Mouse (Mus musculus) myocyte (in vitro differentiated cells): ENCODE results near the gene Stk33. TPM values are rescaled to one million over a fixed set of nuclear protein-coding genes. Genes with fewer than 3 reads are reported as not detected.
"Not testable (repeated sequence)": the region's sequence is repeated elsewhere in the genome, so short reads cannot be mapped to it uniquely, and the experiment has no call there.

Source experiments
- H3K27me3 ChIP-seq: one replicate; pipeline ENCODE4 v1.6.1; 2011; ENCODE audit not compliant: control insufficient read depth, insufficient read depth, insufficient read length
- H3K36me3 ChIP-seq: one replicate; pipeline ENCODE4 v1.6.1; 2011; ENCODE audit not compliant: control insufficient read depth, insufficient read depth
- H3K4me2 ChIP-seq: one replicate; pipeline ENCODE4 v1.6.1; 2011; ENCODE audit warnings: low read depth, control low read depth
- H3K4me3 ChIP-seq: one replicate; pipeline ENCODE4 v1.5.1; 2011; ENCODE audit warnings: mild to moderate bottlenecking, control low read depth, moderate library complexity
- H3K79me2 ChIP-seq: one replicate; pipeline ENCODE4 v1.6.1; 2011; ENCODE audit not compliant: control insufficient read depth, insufficient read depth
- H3ac ChIP-seq: one replicate; pipeline ENCODE4 v1.6.1; 2011; ENCODE audit not compliant: control insufficient read depth, insufficient read length
- CEBPB ChIP-seq: IDR thresholded peaks from 2 replicates; pipeline ENCODE4 v1.6.1; 2011; ENCODE audit warnings: mild to moderate bottlenecking, moderate library complexity; ENCODE audit not compliant: poor library complexity, insufficient read depth, severe bottlenecking
- MAX ChIP-seq: IDR thresholded peaks from one replicate; pipeline ENCODE4 v1.6.1; 2011; ENCODE audit warnings: low read depth, mild to moderate bottlenecking, control low read depth
- MYOD1 ChIP-seq, 3 experiments: IDR thresholded peaks; one replicate each; pipeline ENCODE4 v1.6.1; 2011; ENCODE audit warnings: control low read depth in 2 of 3, low read depth in 2 of 3, mild to moderate bottlenecking in 2 of 3, moderate library complexity in 1 of 3; ENCODE audit not compliant: insufficient read length in 2 of 3, control insufficient read depth in 1 of 3
- MYOG ChIP-seq, 3 experiments: IDR thresholded peaks; one replicate each; pipeline ENCODE4 v1.6.1; 2011; ENCODE audit warnings: control low read depth in 2 of 3, low read depth in 2 of 3, mild to moderate bottlenecking in 2 of 3; ENCODE audit not compliant: insufficient read length in 2 of 3, control insufficient read depth in 1 of 3, insufficient read depth in 1 of 3
- POLR2A ChIP-seq: IDR thresholded peaks from one replicate; pipeline ENCODE4 v1.6.1; 2011; ENCODE audit warnings: low read depth, mild to moderate bottlenecking, control low read depth, moderate library complexity; ENCODE audit not compliant: insufficient read length
- POLR2AphosphoS2 ChIP-seq: IDR thresholded peaks from one replicate; pipeline ENCODE4 v1.6.1; 2011; ENCODE audit warnings: low read depth, control low read depth; ENCODE audit not compliant: insufficient read length
- REST ChIP-seq: IDR thresholded peaks from one replicate; pipeline ENCODE4 v1.6.1; 2011; ENCODE audit warnings: mild to moderate bottlenecking, control low read depth, moderate library complexity; ENCODE audit not compliant: insufficient read depth, insufficient read length
- SRF ChIP-seq: IDR thresholded peaks from one replicate; pipeline ENCODE4 v1.6.1; 2011; ENCODE audit warnings: low read depth; ENCODE audit not compliant: control insufficient read depth, insufficient read length
- TCF12 ChIP-seq: IDR thresholded peaks from one replicate; pipeline ENCODE4 v1.6.1; 2011; ENCODE audit warnings: mild to moderate bottlenecking, control low read depth; ENCODE audit not compliant: poor library complexity, insufficient read depth, severe bottlenecking
- TCF3 ChIP-seq: IDR thresholded peaks from one replicate; pipeline ENCODE4 v1.6.1; 2011; ENCODE audit warnings: low read depth, control low read depth; ENCODE audit not compliant: insufficient read length
- USF1 ChIP-seq: IDR thresholded peaks from one replicate; pipeline ENCODE4 v1.6.1; 2011; ENCODE audit warnings: low read depth, mild to moderate bottlenecking, control low read depth, moderate library complexity
- polyA plus RNA-seq: library from polyadenylated mRNA; unstranded; fragments of >200 nt; fragmentation: generic; extraction: Trizol; gene quantifications from one replicate; pipeline ENCODE4 v1.2.1, GENCODE M21; 2012; ENCODE audit warnings: missing spikeins

The Stk33 gene
- polyA plus RNA-seq, 1 experiment, result 0.04 TPM

GRCm38 (mm10) chr7:109424422-109425159, 14.3 kb downstream of the Stk33 start:
- H3K4me3 ChIP-seq, result no peak overlapping the region
- H3K4me2 ChIP-seq, result no peak overlapping the region
- H3K36me3 ChIP-seq, result no peaks in the 10 kb centered on the region
- TF ChIP-seq USF1, result no peak
- no peak for TF ChIP-seq POLR2AphosphoS2
- TF ChIP-seq MYOD1 (IDR thresholded peaks at IDR 0.05; ENCODE audit: control insufficient read depth in 1 of 3, insufficient read length in 2 of 3, low read depth in 2 of 3), result no peak
- no peak for TF ChIP-seq POLR2A
- TF ChIP-seq REST, result no peak
- no peak for TF ChIP-seq TCF3
- no peak for TF ChIP-seq CEBPB
- no peak for TF ChIP-seq MYOG (IDR thresholded peaks at IDR 0.05; ENCODE audit: control insufficient read depth in 1 of 3, insufficient read depth in 1 of 3, insufficient read length in 2 of 3, low read depth in 2 of 3)
- no peak for TF ChIP-seq TCF12
- TF ChIP-seq MAX, result no peak
- no peak overlapping the region for H3ac ChIP-seq
- H3K79me2 ChIP-seq, result no peaks in the 10 kb centered on the region
- H3K27me3 ChIP-seq, result peaks cover 5% of the 10 kb centered on the region

DNA sequence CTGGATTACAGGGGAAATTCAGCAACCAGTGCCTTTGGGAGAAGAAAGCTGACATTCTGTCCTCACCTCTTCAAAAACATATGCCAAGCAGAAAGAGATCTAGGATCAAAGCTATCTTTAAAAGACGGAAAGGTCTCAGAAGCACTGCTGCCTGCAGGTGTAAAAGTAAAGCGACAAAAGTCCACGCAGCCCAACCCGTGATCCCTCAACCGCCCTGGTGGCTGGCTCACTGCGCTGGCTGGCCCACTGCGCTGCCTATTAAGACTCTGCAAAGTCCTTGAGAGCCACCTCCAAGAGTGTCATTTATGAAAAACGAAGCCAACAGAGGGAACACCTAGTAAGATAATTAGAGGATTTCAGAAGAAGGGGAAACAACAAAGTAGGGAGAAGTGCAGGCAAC, 16.1 kb downstream of the Stk33 start:
- no peak for TF ChIP-seq MYOD1 (IDR thresholded peaks at IDR 0.05; ENCODE audit: control insufficient read depth in 1 of 3, insufficient read length in 2 of 3, low read depth in 2 of 3)
- Histone ChIP-seq H3ac (no peak overlapping the region), H3K27me3 (no peaks in the 10 kb centered on the region), H3K4me3 (no peak overlapping the region), H3K4me2 (no peak overlapping the region), H3K79me2 (no peaks in the 10 kb centered on the region), H3K36me3 (no peaks in the 10 kb centered on the region)

DNA sequence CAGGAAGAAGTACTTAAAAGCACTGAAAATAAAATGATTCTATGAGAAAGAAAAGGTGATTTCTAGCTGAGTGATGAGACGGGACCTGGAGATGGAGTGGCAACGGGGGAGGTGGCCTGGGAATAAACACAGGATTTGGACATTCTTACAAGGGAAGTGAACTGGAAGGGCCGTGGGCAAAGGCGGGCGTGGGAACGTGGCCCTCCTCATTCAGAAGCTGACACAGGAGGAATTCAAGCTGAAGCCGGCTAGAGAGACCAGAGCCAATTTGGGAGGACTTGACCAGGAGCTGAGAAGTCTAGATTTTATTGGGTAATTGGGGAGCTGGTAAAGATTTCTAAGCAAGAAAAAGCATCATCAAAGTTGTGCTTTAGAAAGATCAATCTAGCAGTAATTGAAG, 33.4 kb downstream of the Stk33 start:
- TF ChIP-seq MYOD1 (IDR thresholded peaks at IDR 0.05; ENCODE audit: control insufficient read depth in 1 of 3, insufficient read length in 2 of 3, low read depth in 2 of 3), result no peak
- no peak for TF ChIP-seq TCF12
- no peak for TF ChIP-seq POLR2AphosphoS2
- TF ChIP-seq USF1, result no peak
- Histone ChIP-seq H3K27me3 (no peaks in the 10 kb centered on the region), H3K4me3 (no peak overlapping the region), H3K79me2 (no peaks in the 10 kb centered on the region), H3ac (no peak overlapping the region), H3K4me2 (no peak overlapping the region), H3K36me3 (no peaks in the 10 kb centered on the region)

DNA sequence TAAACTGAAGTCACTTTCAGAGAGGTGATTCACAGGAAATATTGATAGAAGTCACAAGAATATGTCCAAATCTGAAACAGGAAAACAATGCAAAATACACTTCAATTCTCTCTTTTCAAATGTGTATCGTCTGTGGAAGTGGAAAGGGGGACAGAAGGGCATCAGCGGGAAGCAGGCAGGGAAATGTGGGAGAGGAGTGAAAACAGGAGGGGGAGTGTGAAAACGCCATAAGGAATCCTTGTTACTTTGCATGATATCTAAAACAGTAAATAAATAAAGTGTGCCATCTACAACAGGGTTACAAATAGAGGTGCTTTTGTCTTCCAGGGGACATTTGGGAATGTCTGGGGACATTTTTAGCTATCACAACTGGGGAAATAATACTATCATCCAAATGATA, 39.6 kb downstream of the Stk33 start:
- H3K79me2 ChIP-seq, result no peaks in the 10 kb centered on the region
- no peak overlapping the region for H3ac ChIP-seq
- H3K36me3 ChIP-seq, result no peaks in the 10 kb centered on the region
- no peak overlapping the region for H3K4me2 ChIP-seq
- H3K4me3 ChIP-seq, result no peak overlapping the region
- TF ChIP-seq USF1, result no peak
- no peak for TF ChIP-seq MYOG (IDR thresholded peaks at IDR 0.05; ENCODE audit: control insufficient read depth in 1 of 3, insufficient read depth in 1 of 3, insufficient read length in 2 of 3, low read depth in 2 of 3)
- TF ChIP-seq MYOD1 (IDR thresholded peaks at IDR 0.05; ENCODE audit: control insufficient read depth in 1 of 3, insufficient read length in 2 of 3, low read depth in 2 of 3), result no peak
- TF ChIP-seq SRF, result no peak
- no peak for TF ChIP-seq TCF12
- no peak for TF ChIP-seq CEBPB
- TF ChIP-seq POLR2A, result no peak
- H3K27me3 ChIP-seq, result no peaks in the 10 kb centered on the region

GRCm38 (mm10) chr7:109381131-109381530, 57.8 kb downstream of the Stk33 start:
- no peak for TF ChIP-seq CEBPB
- Histone ChIP-seq H3K4me2 (no peak overlapping the region), H3ac (no peak overlapping the region), H3K27me3 (no peaks in the 10 kb centered on the region), H3K4me3 (no peak overlapping the region), H3K36me3 (no peaks in the 10 kb centered on the region), H3K79me2 (no peaks in the 10 kb centered on the region)

- H3K4me2 ChIP-seq, H3K79me2 ChIP-seq, H3K4me3 ChIP-seq, H3K36me3 ChIP-seq, H3ac ChIP-seq, H3K27me3 ChIP-seq: not testable (repeated sequence)
Observed at GRCm38 (mm10) chr7:109373556-109373955, 65.3 kb downstream of the Stk33 start.
